Mouse (Mus musculus) limb, embryonic 11.5 days (tissue): ENCODE measurements at regions not wholly inside any gene's neighbourhood (a gene's known extent, or its start where the extent isn't known, plus 50 kb on each side); places are given as distances from the start of the nearest gene placed in this dataset.
A peak's percentile ranks its signal among the peaks of the same experiment; 100 is the strongest.
"Not testable (repeated sequence)": the region's sequence is repeated elsewhere in the genome, so short reads cannot be mapped to it uniquely, and the experiment has no call there.

Source experiments
- ATAC-seq: fragments of 200-750 bp; cut with Nextera tagmentation; 2 replicates; pipeline ENCODE4 v1.8.0; 2017; ENCODE audit warnings: low read depth; ENCODE audit not compliant: insufficient number of reproducible peaks, low FRiP score, low TSS enrichment
- DNase-seq: peaks from one replicate; pipeline ENCODE4 v3.0.0-alpha.2; 2015; ENCODE audit warnings: low spot score
- H3K27ac ChIP-seq: fragments of 300-500 bp; sonication (generic); replicated peaks from 2 replicates; pipeline ENCODE4 v1.5.1; 2014; ENCODE audit warnings: low read depth, mild to moderate bottlenecking, low read length
- H3K27me3 ChIP-seq: fragments of 300-500 bp; sonication (generic); 2 replicates; pipeline ENCODE4 v1.6.1; 2014; ENCODE audit warnings: mild to moderate bottlenecking, low read length, mixed read lengths; ENCODE audit not compliant: control insufficient read depth, insufficient read depth
- H3K36me3 ChIP-seq: fragments of 300-500 bp; sonication (generic); 2 replicates; pipeline ENCODE4 v1.6.1; 2014; ENCODE audit warnings: mild to moderate bottlenecking, low read length, moderate library complexity, mixed read lengths; ENCODE audit not compliant: control insufficient read depth, insufficient read depth
- H3K4me1 ChIP-seq: fragments of 300-500 bp; sonication (generic); 2 replicates; pipeline ENCODE4 v1.6.1; 2014; ENCODE audit warnings: low read length, mixed read lengths; ENCODE audit not compliant: control insufficient read depth, insufficient read depth
- H3K4me2 ChIP-seq: fragments of 300-500 bp; sonication (generic); 2 replicates; pipeline ENCODE4 v1.6.1; 2014; ENCODE audit warnings: low read depth, mild to moderate bottlenecking, moderate library complexity; ENCODE audit not compliant: severe bottlenecking
- H3K4me3 ChIP-seq: fragments of 300-500 bp; sonication (generic); 2 replicates; pipeline ENCODE4 v1.5.1; 2014; ENCODE audit warnings: low read depth, low read length
- H3K9ac ChIP-seq: fragments of 300-500 bp; sonication (generic); 2 replicates; pipeline ENCODE4 v1.6.1; 2014; ENCODE audit warnings: mild to moderate bottlenecking, low read length
- H3K9me3 ChIP-seq: fragments of 300-500 bp; sonication (generic); 2 replicates; pipeline ENCODE4 v1.6.1; 2016; ENCODE audit warnings: low read length; ENCODE audit not compliant: control insufficient read depth

DNA sequence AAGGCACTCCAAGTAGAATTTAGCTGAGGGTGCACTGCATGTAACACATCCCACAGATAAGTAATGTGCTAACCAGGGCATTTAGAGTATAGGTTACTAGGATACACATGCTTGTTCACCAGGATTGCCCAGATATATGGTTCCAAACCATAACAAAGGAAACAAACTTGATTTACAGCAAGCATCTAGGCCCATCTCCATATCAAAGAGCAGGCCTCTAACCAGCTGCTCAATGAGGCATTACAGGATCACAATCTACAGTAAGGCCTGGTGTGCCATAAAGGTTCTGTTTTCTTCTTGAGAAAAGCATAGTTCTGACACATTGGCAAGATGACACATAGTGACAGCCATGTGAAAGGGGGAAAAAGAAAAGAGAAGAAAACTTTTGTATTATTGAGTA, 56.0 kb upstream of the Gm15446 start:
- ATAC-seq, H3K27ac ChIP-seq, H3K36me3 ChIP-seq, DNase-seq, H3K9ac ChIP-seq, H3K4me1 ChIP-seq, H3K9me3 ChIP-seq, H3K27me3 ChIP-seq: not testable (repeated sequence)
- Histone ChIP-seq H3K4me2 (peak overlapping the region; percentile 42; the same call in 1 of the 2 replicates), H3K4me3 (peak overlapping the region; percentile 50)
